8 mouse cellular contexts compared by ENCODE assay signal in genomic region chr19:8880311-8881033, GRCm38 (mm10). TPM values are rescaled to one million over a fixed set of nuclear protein-coding genes. Genes with fewer than 3 reads are reported as not detected.
A peak's percentile ranks its signal among the peaks of the same experiment; 100 is the strongest.
DNase-seq lines count a peak whose midpoint lies in the region; ATAC-seq lines count a peak whose summit lies in the region.

TSS of gene Uqcc3 (minus strand) at chr19:8880923.

- DNase-seq in T-cell, adult 2 months (ENCODE audit: low spot score) = peak; percentile 93
- DNase-seq in cerebellum, postnatal 36 days = peak; percentile 87 to 89
- peak; percentile 86 to 89 for DNase-seq in frontal cortex, postnatal 36 days (ENCODE audit: low spot score in 2 of 2)
- DNase-seq in hindbrain, embryonic 14.5 days (ENCODE audit: low spot score) = peak; percentile 79
- peak; percentile 85 to 88 for DNase-seq in layer of hippocampus, postnatal 36 days
- DNase-seq in lung, postnatal 25 days (ENCODE audit: low spot score) = peak; percentile 94
- peak; percentile 80 for DNase-seq in retina, adult 2 months (ENCODE audit: low read depth, low spot score)
- peak; percentile 93 for DNase-seq in thymus, postnatal 25 days

- under 1% methylated on average over 42 of the region's 42 CpGs for WGBS in hindbrain, embryonic 14.5 days

- ATAC-seq in hindbrain, embryonic 14.5 days (ENCODE audit: low FRiP score) = peak; percentile 97

- peak within 1 kb of the TSS; percentile 86 for H3K4me2 ChIP-seq in hindbrain, embryonic 14.5 days (replicated peaks)

- peaks cover 29% of the 10 kb centered on the region for H3K36me3 ChIP-seq in hindbrain, embryonic 14.5 days (replicated peaks; ENCODE audit: control insufficient read depth, insufficient read depth)

- H3K27ac ChIP-seq in hindbrain, embryonic 14.5 days = peak within 1 kb of the TSS; percentile 79

- peak within 1 kb of the TSS; percentile 81 for H3K9ac ChIP-seq in hindbrain, embryonic 14.5 days

- peak within 1 kb of the TSS; percentile 60 for H3K4me3 ChIP-seq in hindbrain, embryonic 14.5 days (replicated peaks; ENCODE audit: low read length)

- no peaks in the 10 kb centered on the region for H3K9me3 ChIP-seq in hindbrain, embryonic 14.5 days (ENCODE audit: control insufficient read depth, low read length)

- no peaks in the 10 kb centered on the region for H3K27me3 ChIP-seq in hindbrain, embryonic 14.5 days (ENCODE audit: control insufficient read depth, insufficient read depth, low read length)

- H3K4me1 ChIP-seq in hindbrain, embryonic 14.5 days (replicated peaks; ENCODE audit: control insufficient read depth, insufficient read depth, low read length) = peaks cover 7% of the 10 kb centered on the region

RNA-seq across cellular contexts. Expression of gene Uqcc3, which starts in this region (rescaled TPM):
- polyA plus RNA-seq in hindbrain, embryonic 14.5 days (2014; fragmentation: Nextera tagmentation; extraction: Ambion mirVana) = 49.1 and 60.6 TPM in 2 replicates
- 10 to 100 TPM; 31.5 to 31.7 TPM for total RNA-seq in layer of hippocampus, postnatal 36 days (2021)

Comparison
In these comparisons a context has a peak if more than half of its experiments do, and no peak if none do; other contexts are left out.
1. Peak in every context shown above with its lines: DNase-seq, ATAC-seq, H3K4me3 ChIP-seq and H3K27ac ChIP-seq.